Mouse (Mus musculus) kidney, postnatal 0 days (tissue): ENCODE measurements around the gene Bcl2l13. TPM values are rescaled to one million over a fixed set of nuclear protein-coding genes. Genes with fewer than 3 reads are reported as not detected.
"Not testable (repeated sequence)": the region's sequence is repeated elsewhere in the genome, so short reads cannot be mapped to it uniquely, and the experiment has no call there.

ENCODE experiments used
- ATAC-seq: fragments of 200-750 bp; cut with Nextera tagmentation; replicated peaks from 2 replicates; pipeline ENCODE4 v1.8.0; 2017; ENCODE audit warnings: low read depth, moderate number of reproducible peaks, moderate TSS enrichment, moderate library complexity; ENCODE audit not compliant: low FRiP score
- DNase-seq: peaks from one replicate; pipeline ENCODE4 v3.0.0-alpha.2; 2016; ENCODE audit warnings: low spot score
- H3K27ac ChIP-seq: fragments of 300-500 bp; sonication (generic); 2 replicates; pipeline ENCODE4 v1.5.1; 2014; ENCODE audit warnings: mild to moderate bottlenecking
- H3K27me3 ChIP-seq: fragments of 300-500 bp; sonication (generic); 2 replicates; pipeline ENCODE4 v1.6.1; 2014; ENCODE audit warnings: low read length, mixed read lengths; ENCODE audit not compliant: insufficient read depth
- H3K36me3 ChIP-seq: fragments of 300-500 bp; sonication (generic); 2 replicates; pipeline ENCODE4 v1.6.1; 2014; ENCODE audit warnings: low read length, mixed read lengths; ENCODE audit not compliant: insufficient read depth
- H3K4me1 ChIP-seq: fragments of 300-500 bp; sonication (generic); replicated peaks from 2 replicates; pipeline ENCODE4 v1.6.1; 2014; ENCODE audit warnings: antibody characterized with exemption, low read length, mixed read lengths; ENCODE audit not compliant: insufficient read depth
- H3K4me2 ChIP-seq: fragments of 300-500 bp; sonication (generic); 2 replicates; pipeline ENCODE4 v1.6.1; 2014; ENCODE audit warnings: mild to moderate bottlenecking, low read length, moderate library complexity, mixed read lengths
- H3K4me3 ChIP-seq: fragments of 300-500 bp; sonication (generic); replicated peaks from 2 replicates; pipeline ENCODE4 v1.5.1; 2014; ENCODE audit warnings: low read depth, low read length
- H3K9ac ChIP-seq: fragments of 300-500 bp; sonication (generic); 2 replicates; pipeline ENCODE4 v1.6.1; 2014; ENCODE audit warnings: low read depth, low read length
- H3K9me3 ChIP-seq: fragments of 300-500 bp; sonication (generic); replicated peaks from 2 replicates; pipeline ENCODE4 v1.6.1; 2016; ENCODE audit warnings: low read length, inconsistent platforms, mixed read lengths
- CTCF ChIP-seq: IDR thresholded peaks from 2 replicates; pipeline ENCODE4 v1.5.1; 2016; ENCODE audit warnings: antibody characterized with exemption, low read depth, mild to moderate bottlenecking, moderate library complexity
- WGBS: fragments of 180-500 bp; shearing (Covaris S2); extraction: QIAGEN DNeasy Blood & Tissue Kit; methylation state at CpG from one replicate; pipeline ENCODE4 v1.1.7; 2014; 5-methylcytosine and 5-hydroxymethylcytosine counted together
- polyA plus RNA-seq: library from polyadenylated mRNA; unstranded; fragments of >200 nt; fragmentation: Nextera tagmentation; extraction: Ambion mirVana; gene quantifications from 2 replicates; pipeline ENCODE4 v1.2.1, GENCODE M21; 2015

Bcl2l13 gene
- polyA plus RNA-seq, 1 experiment from 2014 or later = 22.4 TPM

DNA sequence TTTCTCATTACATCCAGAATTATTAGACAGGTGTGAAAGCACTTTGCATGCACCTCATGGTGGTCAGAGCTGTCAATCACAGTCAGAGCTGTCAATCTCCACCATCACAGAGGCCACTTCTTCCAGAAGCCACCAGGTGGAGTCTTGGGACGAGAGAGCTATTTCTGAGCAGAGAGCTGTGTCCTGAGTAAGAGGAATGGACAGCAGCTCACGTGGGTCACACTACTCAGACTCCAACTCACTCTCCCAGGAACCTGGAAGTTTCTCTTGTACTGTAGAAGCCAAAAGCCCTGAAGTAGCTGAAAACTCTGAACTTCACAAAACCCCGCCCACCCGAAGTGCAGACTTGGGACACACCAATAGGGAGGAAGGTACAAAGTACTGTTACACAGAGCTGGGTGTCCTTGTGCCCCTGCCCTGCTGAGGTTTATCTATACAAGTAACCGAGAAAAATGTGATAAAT is 67.5 kb downstream of the Bcl2l13 start:
- peak; percentile 89 for ATAC-seq
- 44% methylated on average over 5 of the region's 5 CpGs for WGBS
- peak; percentile 63 for DNase-seq

DNA sequence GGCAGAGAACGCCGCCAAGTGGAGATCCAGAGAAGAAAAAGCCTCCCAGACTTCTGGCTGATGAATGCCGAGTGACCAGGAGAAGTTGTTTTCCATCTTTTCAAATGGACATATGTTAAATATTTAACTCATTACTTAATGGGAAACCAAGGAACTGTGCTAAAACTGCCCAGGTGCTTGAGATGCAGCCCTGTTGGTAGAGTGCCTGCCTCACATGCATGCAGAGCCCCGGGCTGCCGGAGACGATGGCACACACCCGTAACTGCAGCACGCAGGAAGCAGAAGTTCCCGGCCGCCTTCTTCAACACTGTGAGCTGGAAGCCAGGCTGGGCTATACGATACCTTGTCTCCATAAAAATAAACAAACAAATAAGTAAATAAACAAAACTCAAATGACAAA is 67.9 kb downstream of the Bcl2l13 start:
- no peak for TF ChIP-seq CTCF
- Histone ChIP-seq H3K27ac (peak overlapping the region; percentile 64), H3K9ac (no peak overlapping the region), H3K4me2 (0 out of 2 replicates have a peak overlapping the region, but pooled peaks have one; percentile 15), H3K36me3 (no peaks in the 10 kb centered on the region), H3K27me3 (no peaks in the 10 kb centered on the region), H3K4me3 (no peak overlapping the region), H3K9me3 (no peaks in the 10 kb centered on the region), H3K4me1 (no peaks in the 10 kb centered on the region)
- 69% methylated on average over 11 of the region's 11 CpGs for WGBS
- ATAC-seq (peak; percentile 73), DNase-seq (no peak)

More for the DNA sequence above, 67.5 kb downstream of the Bcl2l13 start:
- Histone ChIP-seq H3K27me3 (no peaks in the 10 kb centered on the region), H3K9ac (no peak overlapping the region), H3K4me2 (0 out of 2 replicates have a peak overlapping the region, but pooled peaks have one; percentile 15), H3K36me3 (no peaks in the 10 kb centered on the region), H3K9me3 (no peaks in the 10 kb centered on the region), H3K27ac (peak overlapping the region; percentile 64), H3K4me1 (no peaks in the 10 kb centered on the region), H3K4me3 (no peak overlapping the region)
- TF ChIP-seq CTCF = peak; percentile 79

DNA sequence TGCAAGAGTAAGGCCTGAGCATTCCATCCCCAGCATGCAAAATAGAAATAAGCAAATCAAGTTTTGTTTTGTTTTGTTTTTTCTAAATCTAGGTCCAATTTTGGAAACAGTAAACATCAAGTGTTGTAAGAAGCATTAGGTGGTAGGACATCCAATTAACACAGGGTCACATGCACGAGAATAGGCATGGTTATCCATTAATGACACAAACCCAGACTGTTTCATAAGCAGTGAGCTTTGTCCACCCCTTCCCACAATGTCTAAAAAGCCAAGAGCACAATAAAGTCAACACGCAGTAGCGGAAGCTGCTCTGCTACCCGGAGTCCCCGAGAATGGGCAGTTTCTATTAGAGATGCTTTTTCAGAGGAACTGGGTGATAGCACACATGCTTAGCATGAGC is 69.1 kb downstream of the Bcl2l13 start:
- Histone ChIP-seq H3K4me2 (no peak overlapping the region), H3K36me3 (no peaks in the 10 kb centered on the region), H3K27ac (peak overlapping the region; percentile 64; the same call in 1 of the 2 replicates), H3K9ac (no peak overlapping the region), H3K27me3 (no peaks in the 10 kb centered on the region), H3K9me3 (no peaks in the 10 kb centered on the region), H3K4me3 (no peak overlapping the region), H3K4me1 (no peaks in the 10 kb centered on the region)
- DNase-seq (no peak), ATAC-seq (no peak)
- 67% methylated on average over 5 of the region's 5 CpGs for WGBS
- TF ChIP-seq CTCF = no peak

DNA sequence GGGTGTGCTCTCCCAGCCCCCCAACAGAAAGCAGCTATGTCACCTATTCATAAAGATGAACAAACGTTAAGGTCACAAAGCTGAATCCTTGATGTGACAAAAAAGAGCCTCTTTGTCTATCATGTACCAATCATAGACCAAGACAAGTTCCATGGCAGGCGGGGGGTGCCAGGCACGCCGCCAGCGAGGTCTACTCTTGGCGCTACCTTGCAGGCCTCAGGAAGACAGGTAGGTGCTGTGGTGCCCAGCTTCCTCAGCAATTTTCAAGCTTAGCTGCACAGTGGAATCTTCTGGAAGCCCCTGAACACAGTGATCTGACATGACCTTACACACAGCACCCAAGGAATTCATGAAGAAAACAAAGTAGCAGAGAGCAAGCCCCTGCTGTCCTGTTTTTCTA is 70.5 kb downstream of the Bcl2l13 start:
- WGBS = 86% methylated on average over 6 of the region's 6 CpGs
- Histone ChIP-seq H3K4me1 (no peaks in the 10 kb centered on the region), H3K4me3 (no peak overlapping the region), H3K27me3 (no peaks in the 10 kb centered on the region), H3K27ac (no peak overlapping the region), H3K4me2 (no peak overlapping the region), H3K9me3 (no peaks in the 10 kb centered on the region), H3K9ac (no peak overlapping the region), H3K36me3 (no peaks in the 10 kb centered on the region)
- TF ChIP-seq CTCF = no peak
- DNase-seq (no peak), ATAC-seq (no peak)

DNA sequence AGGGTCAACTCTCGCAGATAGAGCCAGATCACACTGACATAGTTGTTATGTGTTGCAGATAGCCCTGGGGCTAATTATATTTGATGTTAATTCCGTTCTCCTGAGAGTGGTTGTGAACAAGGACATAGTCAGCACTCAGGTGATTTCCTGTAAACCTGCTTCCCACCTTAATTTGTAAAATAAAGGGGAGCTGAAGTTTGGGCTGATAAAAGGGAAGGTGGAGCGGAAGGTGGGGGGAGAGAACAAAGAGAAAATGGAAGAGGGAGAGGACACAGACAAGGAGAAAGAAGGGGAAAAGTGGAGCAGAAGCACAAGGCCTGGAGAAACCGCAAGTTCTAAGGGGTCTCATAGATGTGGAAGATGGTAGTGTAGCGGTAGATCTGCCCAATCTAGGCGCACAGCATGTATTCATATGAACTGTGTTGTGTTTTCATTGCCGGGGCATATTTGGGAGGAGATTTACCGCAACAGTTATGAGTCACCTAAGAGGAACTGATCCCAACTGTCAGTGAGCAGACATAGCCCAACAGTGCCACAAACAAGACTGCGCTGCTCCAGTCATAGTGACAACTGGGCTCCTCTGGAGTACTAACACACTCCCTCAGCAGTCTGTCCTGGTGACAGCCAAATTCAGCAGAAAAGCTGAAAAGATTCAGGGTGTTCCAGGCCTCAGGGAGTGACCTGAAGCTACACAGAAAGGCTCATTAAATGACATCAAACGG is 72.0 kb downstream of the Bcl2l13 start:
- not testable (repeated sequence) for H3K4me3 ChIP-seq, DNase-seq, H3K27ac ChIP-seq, H3K9ac ChIP-seq, ATAC-seq, H3K9me3 ChIP-seq, H3K27me3 ChIP-seq, H3K4me2 ChIP-seq, H3K4me1 ChIP-seq, H3K36me3 ChIP-seq
- WGBS = 86% methylated on average over 9 of the region's 10 CpGs

DNA sequence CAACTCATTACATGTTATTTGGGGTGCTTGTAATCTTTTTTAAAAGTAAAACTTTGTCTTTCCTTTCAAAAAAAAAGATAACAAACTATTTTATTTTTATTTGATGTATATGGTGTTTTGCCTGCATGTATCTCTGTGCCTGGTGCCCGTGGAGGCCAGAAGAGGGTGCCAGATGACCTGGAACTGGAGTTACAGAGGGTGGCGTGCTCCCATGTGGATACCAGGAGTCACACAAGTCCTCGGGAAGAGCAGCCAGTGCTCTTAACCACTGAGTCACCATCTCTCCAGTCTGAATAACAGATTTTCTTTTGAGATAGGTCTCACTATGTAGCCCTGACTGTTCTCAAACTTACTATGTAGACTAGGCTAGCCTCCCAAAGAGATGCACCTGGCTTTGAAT is 73.5 kb downstream of the Bcl2l13 start:
- no peak for DNase-seq
- Histone ChIP-seq H3K4me3 (no peak overlapping the region), H3K27ac (no peak overlapping the region), H3K27me3 (no peaks in the 10 kb centered on the region), H3K36me3 (no peaks in the 10 kb centered on the region), H3K9ac (no peak overlapping the region), H3K4me2 (no peak overlapping the region), H3K4me1 (no peaks in the 10 kb centered on the region), H3K9me3 (no peaks in the 10 kb centered on the region)
- no peak for ATAC-seq
- TF ChIP-seq CTCF = no peak; the same call in 1 of the 2 replicates
- WGBS = 89% methylated on average over 3 of the region's 3 CpGs
